Mouse (Mus musculus) liver, adult (tissue): ENCODE results near the gene Dtl.

Experiments used
- GATA4 ChIP-seq: IDR thresholded peaks from 2 replicates; pipeline ENCODE4 v1.6.1; 2014; ENCODE audit warnings: mild to moderate bottlenecking, low read length; ENCODE audit not compliant: insufficient replicate concordance

Gene Dtl

DNA sequence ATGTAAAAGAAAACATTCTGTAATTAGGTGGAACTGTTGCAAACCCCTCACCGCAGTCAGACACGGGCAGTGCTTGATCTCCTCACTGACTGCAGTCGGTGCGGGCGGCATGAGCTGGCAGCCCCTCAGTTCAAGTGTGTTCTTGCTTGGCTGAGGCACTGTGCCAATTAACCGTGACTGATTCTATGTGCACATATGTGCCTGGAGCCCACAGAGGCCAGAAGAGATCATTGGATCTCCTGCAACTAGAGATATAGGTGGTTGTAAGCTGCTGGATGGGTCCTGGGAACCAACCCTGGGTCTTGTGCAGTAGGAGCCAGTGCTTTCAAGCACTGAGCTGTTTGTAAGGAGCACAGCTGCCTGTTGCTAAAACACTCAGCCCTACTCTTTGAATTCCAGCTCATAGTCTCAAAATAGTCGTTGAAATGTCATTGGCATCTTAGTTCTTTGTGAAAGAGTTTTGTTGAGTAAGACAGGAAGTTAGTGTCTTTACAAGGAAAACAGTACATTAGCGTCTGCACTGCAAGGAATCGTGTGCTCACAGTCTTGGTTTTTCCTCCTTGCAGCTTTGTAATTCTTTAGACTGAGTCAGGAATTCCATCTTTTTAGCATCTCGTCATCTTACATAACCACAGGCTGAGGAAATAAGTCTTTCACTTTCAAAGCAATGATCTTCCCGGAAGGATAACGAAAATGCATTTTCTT lies 16.8 kb upstream of the Dtl start:
- TF ChIP-seq GATA4, result no peak

GRCm38 (mm10) chr1:191588749-191589148 lies 13.4 kb upstream of the Dtl start:
- no peak for TF ChIP-seq GATA4

GRCm38 (mm10) chr1:191587062-191587461 lies 11.7 kb upstream of the Dtl start:
- TF ChIP-seq GATA4, result no peak

GRCm38 (mm10) chr1:191585704-191586103 lies 10.4 kb upstream of the Dtl start:
- TF ChIP-seq GATA4, result no peak

DNA sequence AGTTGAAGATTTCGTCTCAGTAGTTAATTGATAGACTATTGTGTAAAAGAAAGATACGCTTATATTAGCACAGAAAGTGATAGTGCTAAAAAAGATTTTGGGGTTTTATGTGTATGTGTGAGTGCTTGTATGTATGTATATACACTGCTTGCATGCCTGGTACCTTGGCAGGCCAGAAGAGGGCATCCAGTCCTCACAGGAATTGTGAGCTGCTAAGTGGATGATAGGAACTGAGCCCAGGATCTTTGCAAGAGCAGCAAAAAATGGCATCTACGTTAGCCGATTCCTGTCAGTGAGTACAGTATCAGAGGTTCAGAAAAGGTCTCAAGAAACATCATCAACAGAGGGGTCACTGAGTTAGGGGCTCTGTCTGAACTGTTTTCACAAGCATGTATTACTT lies 9.1 kb upstream of the Dtl start:
- TF ChIP-seq GATA4, result no peak

- TF ChIP-seq GATA4, result no peak
These were observed 8.5 kb upstream of the Dtl start for GRCm38 (mm10) chr1:191583836-191584235.

DNA sequence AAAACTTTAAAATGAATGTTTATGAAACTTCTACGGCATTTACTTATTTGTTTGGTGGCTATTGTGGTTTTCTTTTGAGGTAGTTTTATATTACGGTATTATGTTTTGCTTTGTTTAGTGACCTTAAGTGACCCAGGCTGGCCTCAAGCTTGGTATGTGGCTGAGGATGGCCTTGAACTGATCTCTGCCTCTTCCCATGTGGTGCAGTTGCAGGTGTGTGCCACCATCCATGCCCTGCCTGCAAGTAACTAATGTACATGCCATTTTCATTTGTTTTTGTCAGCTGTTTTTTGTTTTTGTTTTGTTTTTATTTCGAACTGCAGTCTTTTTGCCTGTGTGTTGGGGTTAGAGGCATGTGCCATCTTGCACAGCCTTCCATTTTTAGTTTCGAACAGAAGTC lies 6.3 kb upstream of the Dtl start:
- TF ChIP-seq GATA4, result no peak

- no peak for TF ChIP-seq GATA4
These were observed 4.2 kb upstream of the Dtl start for GRCm38 (mm10) chr1:191579524-191579923.

GRCm38 (mm10) chr1:191574871-191575457 lies 380 bp downstream of the Dtl start:
- no peak for TF ChIP-seq GATA4

DNA sequence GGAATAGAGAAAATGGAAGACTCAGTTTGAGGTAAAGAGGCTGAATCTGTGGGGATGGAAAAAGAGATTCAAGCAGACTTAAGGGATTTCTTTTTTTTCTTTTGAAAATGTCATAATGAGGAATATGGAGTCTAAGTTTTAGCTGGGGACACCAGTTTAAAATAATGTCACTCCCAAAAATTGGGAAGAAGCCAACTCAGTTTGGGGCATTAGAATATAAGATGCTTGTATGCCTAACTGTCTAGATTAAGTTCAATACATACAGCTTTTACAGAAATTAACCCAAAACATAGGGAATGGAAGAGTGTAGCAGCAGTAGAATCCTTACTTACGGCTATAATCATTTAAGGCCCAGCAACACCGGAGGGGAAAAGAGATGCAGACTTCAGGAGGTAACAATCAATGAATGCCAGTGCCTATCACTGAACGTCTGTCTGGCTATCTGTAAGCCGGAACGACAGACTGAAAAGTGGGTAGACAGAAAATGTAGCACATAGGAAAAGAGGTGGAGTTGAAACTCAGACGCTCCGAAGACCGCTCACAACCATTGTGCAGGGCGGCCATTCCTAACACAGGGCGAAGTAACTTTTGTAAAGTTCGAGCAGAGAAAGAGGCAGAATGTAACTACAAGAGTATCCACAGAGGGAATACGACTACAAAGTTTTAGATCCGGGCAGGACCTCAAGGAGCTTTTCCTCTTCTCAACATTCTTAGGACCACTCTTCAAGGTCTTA lies 1.3 kb downstream of the Dtl start:
- no peak for TF ChIP-seq GATA4

- no peak for TF ChIP-seq GATA4
These were observed 4.9 kb downstream of the Dtl start for GRCm38 (mm10) chr1:191570415-191570814.

- no peak for TF ChIP-seq GATA4
These were observed 5.7 kb downstream of the Dtl start for GRCm38 (mm10) chr1:191569625-191570024.

- no peak for TF ChIP-seq GATA4
These were observed 7.5 kb downstream of the Dtl start for GRCm38 (mm10) chr1:191567859-191568258.

- no peak for TF ChIP-seq GATA4
These were observed 12.4 kb downstream of the Dtl start for GRCm38 (mm10) chr1:191562823-191563365.

- TF ChIP-seq GATA4, result no peak
These were observed 15.6 kb downstream of the Dtl start for GRCm38 (mm10) chr1:191559779-191560178.

- TF ChIP-seq GATA4, result no peak
These were observed 18.2 kb downstream of the Dtl start for GRCm38 (mm10) chr1:191557109-191557508.
